Mouse (Mus musculus) right cerebral cortex, adult 2 months (tissue): ENCODE results near the gene Mup5.
"Not testable (repeated sequence)": the region's sequence is repeated elsewhere in the genome, so short reads cannot be mapped to it uniquely, and the experiment has no call there.

Experiments used
- DNase-seq, 2 experiments: peaks; one replicate each; pipeline ENCODE4 v3.0.0; 2021 to 2022; ENCODE audit warnings: low spot score in 2 of 2

The Mup5 gene

DNA sequence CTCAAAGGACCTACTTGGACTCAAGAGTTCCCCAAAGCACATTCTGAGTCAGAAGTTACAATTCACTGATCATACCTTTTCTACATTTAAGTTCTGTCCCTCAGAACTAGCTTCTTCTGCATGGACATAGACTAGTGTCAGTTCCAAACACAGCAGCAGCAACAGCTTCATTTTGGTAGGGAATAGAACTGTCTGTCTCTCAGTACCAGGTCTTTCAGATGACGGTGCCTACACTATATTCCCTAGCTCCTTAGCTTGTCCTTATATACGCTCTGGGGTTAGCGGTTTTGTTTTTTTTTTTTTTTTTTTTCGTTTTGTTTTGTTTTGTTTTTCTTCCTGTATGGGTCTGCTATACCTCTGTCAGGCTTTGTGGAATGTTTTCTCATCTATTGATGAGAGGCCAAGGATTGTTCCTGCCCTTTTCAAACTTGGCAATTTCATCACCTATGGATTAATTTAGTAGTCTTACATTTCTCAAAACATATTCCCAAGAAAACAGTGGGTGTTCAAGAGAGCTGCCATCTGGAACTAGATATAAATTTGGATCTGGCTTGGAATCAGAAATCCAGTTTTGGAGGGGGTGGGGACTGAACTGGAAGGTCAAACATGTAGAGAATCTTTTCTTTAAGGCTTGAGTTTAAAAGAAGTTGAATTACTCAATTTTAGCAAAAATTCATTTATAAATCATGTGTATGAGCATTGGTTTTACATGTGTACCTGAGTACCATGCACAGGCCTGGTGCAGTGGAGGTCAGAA, at the start of gene Mup5:
Mup5 (minus strand) TSS at position 282 of the 757 bp plus-strand sequence.
- peak; percentile 21 to 40 for DNase-seq

- DNase-seq = peak in 1 of 2 experiments; percentile 11
These were observed 23.1 kb upstream of the Mup5 start for GRCm38 (mm10) chr4:61858160-61858559.

DNA sequence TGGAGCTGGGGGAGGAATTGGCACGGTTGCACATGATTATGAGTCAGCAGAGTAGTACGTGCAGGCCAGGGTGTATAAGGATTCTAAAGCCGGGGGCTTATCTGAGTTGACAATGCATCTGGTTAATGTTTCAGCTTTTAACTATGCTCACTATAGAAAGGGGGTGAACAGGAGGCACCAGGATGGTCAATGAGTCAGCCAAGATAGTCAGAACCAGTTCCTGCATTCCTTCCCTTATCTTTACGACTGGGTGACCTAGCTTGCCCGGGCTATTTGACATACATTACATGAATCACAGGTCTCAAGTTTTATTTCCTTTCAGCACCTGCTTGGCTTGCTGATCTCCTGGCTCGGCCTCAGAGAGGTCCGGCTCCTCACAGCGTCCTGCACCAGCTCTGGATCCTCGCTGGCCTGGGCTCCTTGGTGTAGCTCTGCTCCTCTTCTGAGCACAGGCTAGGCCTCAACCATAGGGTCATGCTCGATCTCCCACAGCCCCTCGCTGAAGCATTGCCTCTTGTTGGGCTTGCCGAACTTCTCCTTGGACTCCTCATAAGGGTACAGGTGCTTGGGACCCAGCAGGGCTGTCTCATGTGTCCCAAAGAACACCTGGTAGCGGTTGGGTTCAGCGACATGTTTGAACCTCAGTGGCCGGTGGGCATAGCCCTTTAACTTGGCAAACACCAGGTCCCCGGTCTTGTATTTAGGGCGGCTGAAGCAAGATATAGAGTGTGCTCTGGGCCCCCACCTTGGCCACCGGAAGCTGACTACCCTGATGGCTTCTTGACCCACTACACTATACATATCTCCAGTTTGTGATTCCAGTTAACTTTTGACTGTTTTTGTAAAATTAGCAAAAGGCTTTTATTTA, 21.0 kb upstream of the Mup5 start:
- no peak for DNase-seq

GRCm38 (mm10) chr4:61855344-61855743, 20.3 kb upstream of the Mup5 start:
- no peak for DNase-seq

DNA sequence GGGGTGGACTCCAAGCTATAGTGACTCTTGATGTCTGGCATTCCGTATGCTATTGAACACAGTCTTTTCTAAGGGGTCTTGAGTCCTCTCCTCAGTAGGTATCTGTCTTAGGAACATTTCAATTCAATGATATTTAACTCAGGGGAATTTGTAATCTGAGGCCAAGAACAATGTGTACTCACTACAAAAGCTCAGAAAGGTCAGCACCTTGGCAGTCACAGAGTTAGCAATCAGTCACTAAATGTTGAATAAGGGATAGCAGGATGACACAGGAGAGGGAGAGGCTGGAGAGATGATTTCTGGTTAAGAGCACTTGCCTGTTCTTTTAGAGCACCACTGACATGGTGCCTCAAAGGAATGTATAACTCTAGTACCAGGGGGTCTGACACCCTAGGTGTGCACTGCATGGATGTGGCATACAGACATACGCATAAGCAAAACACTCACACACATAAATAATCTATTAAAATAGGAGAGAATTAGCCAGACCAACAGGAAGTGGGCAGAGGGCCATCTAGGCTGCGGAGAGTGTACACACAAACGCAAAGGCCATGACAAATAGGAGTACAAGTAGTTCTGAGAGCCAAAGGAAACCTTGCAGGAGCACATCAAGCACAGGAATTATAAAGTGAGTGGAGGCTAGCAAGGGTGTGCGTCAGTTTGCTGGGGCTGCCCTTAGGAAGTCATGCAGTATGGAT, 9.9 kb upstream of the Mup5 start:
- no peak for DNase-seq

DNA sequence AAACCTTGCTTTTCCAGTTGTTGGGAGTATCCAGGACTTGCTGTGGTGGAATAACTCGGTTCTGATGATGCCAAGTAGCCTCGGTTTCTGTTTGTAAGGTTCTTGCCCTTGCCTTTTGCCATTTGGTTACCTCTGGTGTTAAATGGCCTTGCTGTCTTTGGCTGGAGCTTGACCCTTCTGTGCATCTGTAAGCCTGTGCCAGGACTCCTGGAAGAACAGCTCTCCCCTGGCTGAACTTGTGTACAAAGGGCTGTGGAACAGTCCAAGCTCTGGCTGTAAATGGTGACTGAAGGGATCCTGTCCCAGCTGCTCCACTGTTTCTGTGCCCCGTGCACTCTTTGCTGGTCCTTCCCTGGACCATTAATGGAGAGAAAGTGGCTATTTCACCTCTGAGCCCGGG, 5.8 kb downstream of the Mup5 start:
- DNase-seq = no peak

GRCm38 (mm10) chr4:61823185-61823584, 11.8 kb downstream of the Mup5 start:
- DNase-seq = no peak

GRCm38 (mm10) chr4:61822541-61822940, 12.5 kb downstream of the Mup5 start:
- DNase-seq = not testable (repeated sequence)

- DNase-seq = no peak
These were observed 19.4 kb downstream of the Mup5 start for GRCm38 (mm10) chr4:61815602-61816001.

GRCm38 (mm10) chr4:61813435-61813834, 21.6 kb downstream of the Mup5 start:
- DNase-seq = no peak

DNA sequence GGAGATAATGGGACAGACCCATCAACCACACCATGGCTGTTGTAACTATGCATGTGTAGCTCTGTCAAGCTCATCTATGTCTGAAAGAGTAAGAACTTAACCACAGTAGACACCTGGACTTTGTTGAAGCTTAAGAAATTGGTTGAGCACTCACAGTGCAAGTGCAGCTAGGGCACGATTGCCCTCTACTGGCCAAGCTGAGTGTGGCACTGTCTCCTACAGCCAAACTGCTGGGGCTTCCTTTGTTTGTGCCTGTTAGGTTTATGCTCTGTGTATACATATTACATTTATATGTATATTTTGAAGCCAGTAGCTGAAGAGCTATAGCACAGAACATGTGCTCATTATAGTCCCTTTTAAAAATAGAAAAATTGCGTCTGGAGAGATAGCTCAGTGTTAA, 23.8 kb downstream of the Mup5 start:
- peak; percentile 42 to 53 for DNase-seq

- not testable (repeated sequence) for DNase-seq
These were observed 26.1 kb downstream of the Mup5 start for GRCm38 (mm10) chr4:61808926-61809325.

GRCm38 (mm10) chr4:61789699-61790098, 45.3 kb downstream of the Mup5 start:
- DNase-seq = not testable (repeated sequence)

DNA sequence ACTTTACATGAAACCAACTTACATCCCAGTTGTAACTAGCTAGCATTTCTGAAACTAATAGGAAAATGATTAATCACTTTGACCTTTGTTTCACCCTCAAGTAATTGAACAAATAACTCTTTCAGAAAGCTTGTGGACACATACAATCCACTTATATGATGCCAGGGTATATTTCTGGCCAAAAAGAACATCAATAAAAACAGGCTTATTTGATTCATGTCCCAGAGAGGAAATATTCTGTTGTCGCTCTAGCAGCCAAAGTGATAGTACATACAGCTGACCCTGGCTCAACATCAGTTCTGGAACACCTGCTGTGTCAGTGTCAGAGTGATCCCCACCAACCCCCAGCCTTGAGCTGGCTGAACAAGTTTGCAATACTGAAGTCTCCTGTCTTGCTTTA, 50.8 kb downstream of the Mup5 start:
- not testable (repeated sequence) for DNase-seq

- DNase-seq = not testable (repeated sequence)
These were observed 52.9 kb downstream of the Mup5 start, which contains the start of gene Mup19 for GRCm38 (mm10) chr4:61782169-61782568. Gene Mup19 (minus strand): TSS chr4:61782269.
